Mouse (Mus musculus): ENCODE data around the gene Rnpepl1.

Gene Rnpepl1

GRCm38 (mm10) chr1:92906779-92907631 is 3.6 kb upstream of the Rnpepl1 start, which contains the start of gene Dusp28:
Gene Dusp28, plus strand, starts transcription at chr1:92906981.
- under 1% methylated on average over 81 of the region's 81 CpGs for WGBS

- 31% methylated on average over 20 of the region's 20 CpGs for WGBS
Measured at GRCm38 (mm10) chr1:92907632-92908360, 2.8 kb upstream of the Rnpepl1 start.

GRCm38 (mm10) chr1:92908664-92909063 is 1.9 kb upstream of the Rnpepl1 start:
- 99% methylated on average over 3 of the region's 3 CpGs for WGBS

- 62% methylated on average over 4 of the region's 4 CpGs for WGBS
Measured at GRCm38 (mm10) chr1:92909068-92909467, 1.5 kb upstream of the Rnpepl1 start.

GRCm38 (mm10) chr1:92910925-92911720 is 540 bp downstream of the Rnpepl1 start:
- under 1% methylated on average over 70 of the region's 85 CpGs for WGBS

- WGBS, result 26% methylated on average over 8 of the region's 8 CpGs
Measured at GRCm38 (mm10) chr1:92911721-92912138, 1.1 kb downstream of the Rnpepl1 start.

GRCm38 (mm10) chr1:92912286-92912685 is 1.7 kb downstream of the Rnpepl1 start:
- WGBS, result 53% methylated on average over 1 of the region's 1 CpGs

- WGBS, result 84% methylated on average over 4 of the region's 4 CpGs
Measured at GRCm38 (mm10) chr1:92914239-92914638, 3.7 kb downstream of the Rnpepl1 start.

- 96% methylated on average over 11 of the region's 11 CpGs for WGBS
Measured at GRCm38 (mm10) chr1:92914993-92915392, 4.4 kb downstream of the Rnpepl1 start.

GRCm38 (mm10) chr1:92916725-92917124 is 6.1 kb downstream of the Rnpepl1 start:
- WGBS, result 93% methylated on average over 9 of the region's 9 CpGs

- 96% methylated on average over 11 of the region's 11 CpGs for WGBS
Measured at GRCm38 (mm10) chr1:92919151-92919550, 8.6 kb downstream of the Rnpepl1 start.

- WGBS, result 62% methylated on average over 12 of the region's 12 CpGs
Measured at GRCm38 (mm10) chr1:92919775-92920174, 9.2 kb downstream of the Rnpepl1 start.

- WGBS, result 80% methylated on average over 7 of the region's 7 CpGs
Measured at GRCm38 (mm10) chr1:92920474-92921200, 10.1 kb downstream of the Rnpepl1 start.

- 72% methylated on average over 4 of the region's 4 CpGs for WGBS
Measured at GRCm38 (mm10) chr1:92921496-92921895, 10.9 kb downstream of the Rnpepl1 start.

- 18% methylated on average over 1 of the region's 1 CpGs for WGBS
Measured at GRCm38 (mm10) chr1:92930171-92930706, 19.7 kb downstream of the Rnpepl1 start.

- 74% methylated on average over 4 of the region's 4 CpGs for WGBS
Measured at GRCm38 (mm10) chr1:92933611-92934010, 23.0 kb downstream of the Rnpepl1 start.

- WGBS, result under 1% methylated on average over 45 of the region's 45 CpGs
Measured at GRCm38 (mm10) chr1:92934182-92934827, 23.7 kb downstream of the Rnpepl1 start, which contains the start of gene Capn10. Gene Capn10, plus strand, starts transcription at chr1:92934376.

GRCm38 (mm10) chr1:92935054-92935962 is 24.7 kb downstream of the Rnpepl1 start:
- WGBS, result 6% methylated on average over 10 of the region's 10 CpGs

- WGBS, result 17% methylated on average over 2 of the region's 2 CpGs
Measured at GRCm38 (mm10) chr1:92935977-92936376, 25.4 kb downstream of the Rnpepl1 start.

Measured in cerebral cortex, adult 2 months (tissue).